ENCODE assay signal across 15 mouse cellular contexts in the genomic region with DNA sequence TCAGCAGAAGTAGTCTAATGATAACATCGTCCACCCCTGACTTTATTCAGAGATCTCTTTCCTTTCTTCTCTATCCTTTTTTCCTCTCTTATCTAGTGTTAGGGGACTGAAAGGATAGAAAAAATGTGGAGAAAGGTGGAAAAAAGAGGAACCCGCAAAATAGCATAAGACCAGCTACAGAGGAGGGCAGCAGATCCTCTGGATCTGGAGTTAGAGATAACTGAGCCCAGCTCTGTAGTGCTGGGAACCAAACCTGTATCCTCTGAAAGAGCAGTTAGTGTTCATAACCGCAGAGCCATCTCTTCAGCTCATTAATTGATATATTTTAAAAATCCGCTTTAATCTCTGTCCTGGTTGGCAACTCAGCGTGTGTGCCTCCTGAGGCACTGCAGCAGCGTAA.
"Had no signal": no experiment of that assay in that cellular context is flagged by ENCODE, and none has a peak within 500 bp of the region (broad histone marks: within the 10 kb centered on the region; RNA-seq: fewer than 3 reads in every experiment).

No protein-coding gene starts in this region.

- H3K9me3 ChIP-seq: neural tube, embryonic 15.5 days; stomach, embryonic 15.5 days had no signal

- H3K4me3 ChIP-seq: neural tube, embryonic 15.5 days; stomach, embryonic 15.5 days had no signal

- H3K27me3 ChIP-seq: neural tube, embryonic 15.5 days; stomach, embryonic 15.5 days had no signal

- H3K4me2 ChIP-seq: neural tube, embryonic 15.5 days; stomach, embryonic 15.5 days had no signal

- DNase-seq: retina, postnatal 1 day; right cerebral cortex, adult 18-20 months; right cerebral cortex, postnatal 14 days; right cerebral cortex, postnatal 25 days; right cerebral cortex, postnatal 4 days; spleen, adult 18-20 months; thymus, adult 18-20 months; thymus, adult 2 months; thymus, postnatal 14 days; thymus, postnatal 25 days; thymus, postnatal 36 days; thymus, postnatal 4 days had no signal

- H3K9ac ChIP-seq: neural tube, embryonic 15.5 days; stomach, embryonic 15.5 days had no signal

- H3K27ac ChIP-seq: neural tube, embryonic 15.5 days; stomach, embryonic 15.5 days; stomach, postnatal 0 days had no signal

- H3K4me1 ChIP-seq: neural tube, embryonic 15.5 days; stomach, embryonic 15.5 days had no signal
